Mouse (Mus musculus) liver, embryonic 14.5 days (tissue): ENCODE measurements around the gene Pex5. TPM values are rescaled to one million over a fixed set of nuclear protein-coding genes. Genes with fewer than 3 reads are reported as not detected.
A peak's percentile ranks its signal among the peaks of the same experiment; 100 is the strongest.

Experiments used
- ATAC-seq: fragments of 200-750 bp; cut with Nextera tagmentation; 2 replicates; pipeline ENCODE4 v1.8.0; 2017; ENCODE audit warnings: moderate number of reproducible peaks, mild to moderate bottlenecking, moderate library complexity; ENCODE audit not compliant: insufficient read depth
- DNase-seq, 3 experiments: peaks; one replicate each; pipeline ENCODE4 v3.0.0-alpha.2; 2012 to 2013; ENCODE audit warnings: low read depth in 3 of 3, low spot score in 3 of 3
- H3K27ac ChIP-seq: fragments of 300-500 bp; sonication (generic); 2 replicates; pipeline ENCODE4 v1.5.1; 2014; ENCODE audit warnings: moderate library complexity, mild to moderate bottlenecking, control low read depth, inconsistent platforms
- H3K27me3 ChIP-seq: fragments of 300-500 bp; sonication (generic); 2 replicates; pipeline ENCODE4 v1.6.1; 2014; ENCODE audit warnings: mild to moderate bottlenecking, low read length, moderate library complexity; ENCODE audit not compliant: control insufficient read depth, insufficient read depth
- H3K36me3 ChIP-seq: fragments of 300-500 bp; sonication (generic); replicated peaks from 2 replicates; pipeline ENCODE4 v1.6.1; 2014; ENCODE audit warnings: low read depth; ENCODE audit not compliant: control insufficient read depth, insufficient read depth
- H3K4me1 ChIP-seq, 2 experiments: fragments of 200-500 bp in 1 of 2; fragments of 300-500 bp in 1 of 2; sonication (generic) in 1 of 2; replicated peaks; 2 replicates each; pipeline ENCODE4 v1.6.1; 2012 to 2014; ENCODE audit warnings: antibody characterized with exemption in 1 of 2, inconsistent platforms in 1 of 2, low read length in 1 of 2; ENCODE audit not compliant: control insufficient read depth in 2 of 2, insufficient read depth in 2 of 2
- H3K4me2 ChIP-seq: fragments of 300-500 bp; sonication (generic); 2 replicates; pipeline ENCODE4 v1.6.1; 2014; ENCODE audit warnings: low read depth, mild to moderate bottlenecking, control low read depth, moderate library complexity
- H3K4me3 ChIP-seq, 2 experiments: fragments of 200-500 bp in 1 of 2; fragments of 300-500 bp in 1 of 2; sonication (generic) in 1 of 2; 2 replicates each; pipeline ENCODE4 v1.5.1; 2012 to 2014; ENCODE audit warnings: low read depth in 2 of 2, low read length in 2 of 2, mild to moderate bottlenecking in 2 of 2, control low read depth in 1 of 2, inconsistent platforms in 1 of 2, moderate library complexity in 1 of 2; ENCODE audit not compliant: insufficient read depth in 1 of 2
- H3K9ac ChIP-seq: fragments of 300-500 bp; sonication (generic); replicated peaks from 2 replicates; pipeline ENCODE4 v1.6.1; 2014; ENCODE audit warnings: mild to moderate bottlenecking, control low read depth, moderate library complexity
- H3K9me3 ChIP-seq: fragments of 300-500 bp; sonication (generic); 2 replicates; pipeline ENCODE4 v1.6.1; 2016; ENCODE audit warnings: low read length, mixed read lengths; ENCODE audit not compliant: control insufficient read depth
- CTCF ChIP-seq: IDR thresholded peaks from 2 replicates; pipeline ENCODE4 v1.5.1; 2016; ENCODE audit warnings: antibody characterized with exemption, low read depth, control low read depth
- EP300 ChIP-seq: IDR thresholded peaks from 2 replicates; pipeline ENCODE4 v1.6.1; 2016; ENCODE audit warnings: antibody characterized with exemption, low read depth
- WGBS: fragments of 180-500 bp; shearing (Covaris S2); extraction: QIAGEN DNeasy Blood & Tissue Kit; methylation state at CpG from one replicate; pipeline ENCODE4 v1.1.7; 2014; ENCODE audit not compliant: insufficient replicate concordance; 5-methylcytosine and 5-hydroxymethylcytosine counted together
- polyA plus RNA-seq, 2 experiments: library from polyadenylated mRNA; depleted of rRNA in 1 of 2; stranded (reverse) in 1 of 2; unstranded in 1 of 2; fragments of >200 nt; fragmentation: Nextera tagmentation in 1 of 2; extraction: Ambion mirVana in 1 of 2; gene quantifications; 2 replicates each; pipeline versions ENCODE4 v1.2.1 to v1.2.3; 2012 to 2014

Pex5 gene
- 9.1 and 12.5 TPM in 2 replicates for polyA plus RNA-seq (2012; rRNA removed)
- polyA plus RNA-seq (2014; fragmentation: Nextera tagmentation; extraction: Ambion mirVana) = 14.2 and 16.7 TPM in 2 replicates

GRCm38 (mm10) chr6:124414927-124415325, at the start of gene Pex5:
Gene Pex5, minus strand, starts transcription at chr6:124415067.
- Histone ChIP-seq H3K36me3 (no peaks in the 10 kb centered on the region), H3K27ac (peak within 1 kb of the TSS; percentile 54), H3K9ac (peak within 1 kb of the TSS; percentile 87), H3K4me3 (peak within 1 kb of the TSS; percentile 72 to 83), H3K4me1 (peaks cover 4 to 8% of the 10 kb centered on the region in 2 experiments), H3K4me2 (peak within 1 kb of the TSS; percentile 89), H3K9me3 (no peaks in the 10 kb centered on the region), H3K27me3 (no peaks in the 10 kb centered on the region)
- DNase-seq = peak; percentile 81 to 84 (median 82)
- peak; percentile 89 for ATAC-seq
- WGBS = under 1% methylated on average over 36 of the region's 36 CpGs
- TF ChIP-seq CTCF (no peak), EP300 (no peak)

- H3K9ac ChIP-seq = peak overlapping the region; percentile 31; the same call in 1 of the 2 replicates
- 8% methylated on average over 8 of the region's 8 CpGs for WGBS
- H3K4me2 ChIP-seq = peak overlapping the region; percentile 74
- peaks cover 0 to 13% of the 10 kb centered on the region in 2 experiments; a peak in 3 of 4 replicates for H3K4me1 ChIP-seq
- TF ChIP-seq CTCF (no peak), EP300 (no peak)
- peak overlapping the region; percentile 35 to 54 for H3K4me3 ChIP-seq
- no peaks in the 10 kb centered on the region for H3K36me3 ChIP-seq
- ATAC-seq (no peak), DNase-seq (no peak)
- H3K27ac ChIP-seq = no peak overlapping the region
- H3K27me3 ChIP-seq = no peaks in the 10 kb centered on the region; the same call in 1 of the 2 replicates
- no peaks in the 10 kb centered on the region for H3K9me3 ChIP-seq
Observed at GRCm38 (mm10) chr6:124463881-124464291, 49.0 kb upstream of the Pex5 start.

GRCm38 (mm10) chr6:124459388-124459787, 44.5 kb upstream of the Pex5 start:
- no peak overlapping the region for H3K4me3 ChIP-seq
- ATAC-seq = no peak
- no peak overlapping the region for H3K9ac ChIP-seq
- H3K4me2 ChIP-seq = no peak overlapping the region
- no peaks in the 10 kb centered on the region; the same call in 1 of the 2 replicates for H3K27me3 ChIP-seq
- DNase-seq = no peak
- TF ChIP-seq CTCF = no peak
- no peak for TF ChIP-seq EP300
- 21% methylated on average over 4 of the region's 4 CpGs for WGBS
- H3K27ac ChIP-seq = no peak overlapping the region
- H3K4me1 ChIP-seq = peaks cover 0 to 7% of the 10 kb centered on the region in 2 experiments; a peak in 2 of 4 replicates
- H3K9me3 ChIP-seq = no peaks in the 10 kb centered on the region
- no peaks in the 10 kb centered on the region for H3K36me3 ChIP-seq

GRCm38 (mm10) chr6:124458505-124458904, 43.6 kb upstream of the Pex5 start:
- WGBS = 75% methylated on average over 11 of the region's 11 CpGs
- Histone ChIP-seq H3K4me2 (no peak overlapping the region), H3K27ac (no peak overlapping the region)

GRCm38 (mm10) chr6:124457827-124458226, 43.0 kb upstream of the Pex5 start:
- ATAC-seq (no peak), DNase-seq (no peak)
- Histone ChIP-seq H3K4me2 (no peak overlapping the region), H3K27me3 (no peaks in the 10 kb centered on the region; the same call in 1 of the 2 replicates), H3K36me3 (no peaks in the 10 kb centered on the region), H3K9me3 (no peaks in the 10 kb centered on the region), H3K27ac (no peak overlapping the region), H3K4me1 (no peaks in the 10 kb centered on the region), H3K9ac (no peak overlapping the region), H3K4me3 (no peak overlapping the region)
- WGBS = 71% methylated on average over 5 of the region's 5 CpGs
- TF ChIP-seq CTCF (no peak), EP300 (no peak)

More at GRCm38 (mm10) chr6:124458505-124458904, 43.6 kb upstream of the Pex5 start:
- no peaks in the 10 kb centered on the region for H3K36me3 ChIP-seq
- H3K4me1 ChIP-seq = no peaks in the 10 kb centered on the region
- no peaks in the 10 kb centered on the region; the same call in 1 of the 2 replicates for H3K27me3 ChIP-seq
- DNase-seq (no peak), ATAC-seq (no peak)
- H3K9ac ChIP-seq = no peak overlapping the region
- no peak overlapping the region for H3K4me3 ChIP-seq
- TF ChIP-seq CTCF (no peak), EP300 (no peak)
- no peaks in the 10 kb centered on the region for H3K9me3 ChIP-seq
